Mouse (Mus musculus) monocyte, adult 2 months (primary cell): Measurements from ENCODE around the gene Irx4.

Source experiments
- DNase-seq, 2 experiments: peaks; one replicate each; pipeline ENCODE4 v3.0.0; 2022; ENCODE audit warnings: low spot score in 2 of 2, low read depth in 1 of 2

Irx4 gene

GRCm38 (mm10) chr13:73260354-73261035 is at the start of gene Irx4:
Gene Irx4 (plus strand): TSS chr13:73260479.
- DNase-seq: no peak

- DNase-seq: no peak
These were observed 46.0 kb upstream of the Irx4 start for GRCm38 (mm10) chr13:73214301-73214700.

DNA sequence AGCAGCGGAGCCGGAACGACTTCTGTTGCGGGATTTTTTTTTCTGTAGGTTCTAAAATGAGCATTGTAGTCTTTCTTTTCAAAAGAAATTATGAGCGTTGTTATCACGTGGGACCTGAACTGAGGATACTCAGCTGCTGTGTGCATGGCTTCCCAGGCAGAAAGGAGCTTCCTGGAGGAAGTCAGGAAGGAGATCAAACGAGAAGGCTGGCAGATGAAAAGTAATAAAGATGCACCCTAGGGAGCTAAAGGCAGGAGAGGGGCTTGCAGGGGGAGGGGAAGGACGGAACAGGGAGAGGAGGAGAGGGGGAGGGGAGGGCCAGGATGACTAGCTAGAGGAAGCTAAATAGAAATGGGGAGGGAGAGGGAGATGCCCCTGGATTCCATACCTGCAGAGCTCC is 23.8 kb upstream of the Irx4 start:
- no peak for DNase-seq

DNA sequence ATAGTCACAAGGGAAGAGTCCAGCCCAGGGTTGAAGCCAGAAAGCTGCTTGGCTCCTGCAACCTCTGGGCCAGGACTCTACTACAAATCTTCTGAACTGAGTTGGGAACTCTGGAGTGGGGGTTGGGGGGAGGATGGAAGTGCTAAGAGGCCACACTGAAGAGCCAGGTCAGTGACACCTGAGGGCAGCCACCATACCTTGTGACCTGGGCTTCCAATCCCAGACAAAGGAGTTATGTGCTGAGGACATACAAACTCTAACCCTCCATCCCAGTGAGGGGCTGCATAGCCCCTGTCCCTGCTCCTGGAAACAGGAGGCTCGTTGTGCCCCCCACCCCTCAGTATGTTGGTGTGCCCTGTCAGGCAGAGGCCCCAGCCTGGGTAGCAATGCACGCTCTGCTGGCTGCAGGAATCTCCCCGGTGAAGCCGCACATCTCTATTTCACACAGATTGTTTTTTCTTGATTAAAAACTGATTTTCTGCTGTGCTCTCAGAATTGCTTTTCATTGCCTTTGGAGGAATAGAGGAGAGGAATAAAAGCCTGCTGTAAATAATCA is 21.0 kb upstream of the Irx4 start:
- DNase-seq: no peak

DNA sequence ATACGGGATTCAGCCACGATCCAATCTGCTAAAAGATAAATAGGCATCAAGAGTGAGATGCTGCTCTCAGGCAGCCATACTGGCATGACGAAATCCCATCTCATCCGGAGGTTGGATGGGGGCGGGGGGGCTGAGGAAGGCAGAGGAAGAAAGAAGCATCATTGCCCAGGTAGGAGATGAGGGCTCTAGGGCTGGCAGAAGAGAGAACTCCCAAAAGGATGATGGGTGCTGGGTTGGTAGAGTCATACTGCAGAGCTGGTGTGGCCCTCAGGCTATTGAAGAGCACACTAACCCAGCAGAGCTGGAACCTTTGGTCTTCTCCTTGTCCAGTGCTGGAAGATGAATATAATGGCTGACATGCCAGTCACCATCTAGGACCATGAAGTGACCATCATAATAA is 17.7 kb upstream of the Irx4 start:
- no peak for DNase-seq

GRCm38 (mm10) chr13:73246961-73247360 is 13.3 kb upstream of the Irx4 start:
- no peak for DNase-seq

DNA sequence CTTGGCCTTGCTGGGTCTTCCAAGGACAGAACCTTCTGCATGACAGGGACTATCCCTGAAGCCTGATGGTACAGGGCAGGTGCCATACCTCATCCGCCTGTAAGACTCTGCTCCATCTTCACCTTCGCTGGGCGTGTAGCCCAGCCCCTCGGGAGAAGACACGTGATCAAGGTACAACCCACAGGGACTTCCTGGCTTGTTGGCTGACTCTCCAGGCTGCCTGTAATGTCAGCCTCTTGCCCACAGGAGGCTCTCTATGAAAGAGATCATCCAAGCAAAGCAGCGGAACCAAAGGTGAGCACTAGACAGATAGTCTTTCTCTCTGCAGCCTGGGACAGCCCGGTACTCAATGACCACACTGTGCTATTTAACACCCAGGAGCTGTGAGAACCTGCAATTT is 9.1 kb upstream of the Irx4 start:
- DNase-seq: no peak

- no peak for DNase-seq
These were observed 8.3 kb upstream of the Irx4 start for GRCm38 (mm10) chr13:73252022-73252421.

DNA sequence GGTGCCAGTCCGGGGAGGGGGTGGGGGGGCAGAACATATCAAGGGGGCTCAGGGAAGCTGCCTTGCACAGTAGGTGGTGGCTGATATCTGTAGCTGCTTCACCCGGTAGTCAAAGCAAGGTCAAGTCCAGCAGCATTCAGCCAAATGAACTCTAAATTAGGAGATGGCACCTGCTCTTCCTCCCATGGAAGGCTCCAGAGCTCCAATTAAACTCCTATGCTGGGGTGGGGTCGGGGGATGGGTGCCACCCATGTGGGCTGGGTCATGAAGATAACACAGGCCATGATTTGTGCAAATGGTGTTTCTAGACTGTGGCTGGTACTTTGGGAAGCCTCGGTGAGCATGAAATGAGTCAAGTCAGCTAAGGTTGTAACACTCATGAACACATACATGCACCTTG is 1.9 kb upstream of the Irx4 start:
- no peak for DNase-seq

GRCm38 (mm10) chr13:73259577-73260353 is 514 bp upstream of the Irx4 start:
- no peak for DNase-seq

DNA sequence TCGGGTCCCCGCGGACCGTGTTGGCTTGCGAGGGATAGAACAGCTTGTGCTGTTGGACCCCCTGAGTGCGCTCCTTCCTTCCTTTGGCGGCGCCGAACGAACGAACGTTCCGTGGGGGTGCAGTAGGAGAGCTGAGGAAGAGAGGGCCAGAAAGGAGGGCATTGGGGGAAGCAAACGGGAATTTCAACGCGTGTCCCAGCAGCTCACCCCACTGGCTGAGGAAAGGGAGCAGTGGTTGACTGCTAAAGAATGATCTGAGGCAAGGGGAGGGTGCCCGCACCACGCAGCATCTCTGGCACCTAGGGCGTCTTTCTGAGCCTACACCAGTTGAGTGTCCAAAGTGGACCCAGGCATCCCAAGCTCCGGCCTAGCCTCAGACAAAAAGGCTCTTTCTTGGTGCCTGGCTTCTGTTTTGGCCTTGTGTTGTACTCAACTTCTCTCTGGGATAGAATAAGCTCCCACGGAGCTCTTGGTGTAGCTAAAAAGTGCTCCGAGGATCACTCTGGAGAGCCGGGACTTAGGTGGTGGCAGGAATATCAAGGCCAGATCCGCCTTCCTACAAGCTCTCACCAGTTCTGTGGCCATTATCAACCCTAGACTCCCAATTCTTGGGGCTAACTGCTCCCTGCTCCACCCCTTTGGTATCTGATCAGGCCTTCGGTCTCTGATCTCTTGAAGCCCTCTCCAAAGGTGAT is 904 bp downstream of the Irx4 start:
- DNase-seq: no peak

GRCm38 (mm10) chr13:73261881-73262280 is 1.6 kb downstream of the Irx4 start:
- no peak for DNase-seq

- no peak for DNase-seq
These were observed 2.3 kb downstream of the Irx4 start for GRCm38 (mm10) chr13:73262336-73263127.

GRCm38 (mm10) chr13:73263128-73263971 is 3.1 kb downstream of the Irx4 start:
- no peak for DNase-seq

DNA sequence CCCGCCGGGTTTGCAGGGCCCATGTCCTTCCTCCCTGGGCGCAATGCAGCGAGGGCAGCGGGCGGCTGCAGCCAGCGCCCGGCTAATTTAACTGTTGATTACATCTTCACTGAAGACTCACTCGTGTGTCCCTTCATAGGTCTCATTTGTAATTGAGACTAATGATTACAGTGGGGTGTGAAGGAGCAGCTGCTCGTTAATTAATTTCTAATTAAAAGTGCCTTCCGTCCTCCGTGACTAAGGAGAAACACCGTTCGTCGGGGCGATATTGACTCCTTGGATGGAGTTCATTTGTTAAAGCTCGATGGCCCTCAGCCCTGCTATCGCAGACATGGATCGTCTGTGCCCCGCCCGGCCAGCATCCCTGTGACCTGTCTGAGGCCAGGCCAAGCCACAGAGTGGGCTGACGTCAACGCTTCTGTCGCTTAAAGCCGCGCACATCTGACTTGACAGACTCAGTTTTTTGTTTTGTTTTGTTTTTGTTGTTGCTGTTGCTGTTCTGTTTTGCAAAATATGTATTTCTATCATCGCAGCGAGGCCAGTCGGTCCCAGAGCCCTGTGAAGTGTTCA is 4.0 kb downstream of the Irx4 start:
- DNase-seq: no peak

GRCm38 (mm10) chr13:73264831-73265230 is 4.6 kb downstream of the Irx4 start:
- no peak for DNase-seq

- DNase-seq: no peak
These were observed 5.2 kb downstream of the Irx4 start for GRCm38 (mm10) chr13:73265442-73265841.

DNA sequence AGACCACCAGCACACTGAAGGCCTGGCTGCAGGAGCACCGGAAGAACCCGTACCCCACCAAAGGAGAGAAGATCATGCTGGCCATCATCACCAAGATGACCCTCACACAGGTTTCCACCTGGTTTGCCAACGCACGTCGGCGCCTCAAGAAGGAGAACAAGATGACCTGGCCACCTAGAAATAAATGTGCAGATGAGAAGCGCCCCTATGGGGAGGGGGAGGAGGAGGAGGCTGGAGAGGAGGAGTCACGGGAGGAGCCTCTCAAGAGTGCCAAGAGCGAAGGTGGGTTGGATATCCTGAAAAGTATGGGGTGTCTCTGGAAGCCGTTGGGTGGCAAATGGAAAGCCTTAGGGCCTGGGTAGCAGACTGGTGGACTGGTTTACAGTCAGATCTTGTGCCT is 7.3 kb downstream of the Irx4 start:
- DNase-seq: no peak

GRCm38 (mm10) chr13:73268702-73269101 is 8.4 kb downstream of the Irx4 start:
- no peak for DNase-seq

GRCm38 (mm10) chr13:73269251-73269650 is 9.0 kb downstream of the Irx4 start:
- no peak for DNase-seq
